ENCODE assay signal across 15 mouse cellular contexts in the genomic region with DNA sequence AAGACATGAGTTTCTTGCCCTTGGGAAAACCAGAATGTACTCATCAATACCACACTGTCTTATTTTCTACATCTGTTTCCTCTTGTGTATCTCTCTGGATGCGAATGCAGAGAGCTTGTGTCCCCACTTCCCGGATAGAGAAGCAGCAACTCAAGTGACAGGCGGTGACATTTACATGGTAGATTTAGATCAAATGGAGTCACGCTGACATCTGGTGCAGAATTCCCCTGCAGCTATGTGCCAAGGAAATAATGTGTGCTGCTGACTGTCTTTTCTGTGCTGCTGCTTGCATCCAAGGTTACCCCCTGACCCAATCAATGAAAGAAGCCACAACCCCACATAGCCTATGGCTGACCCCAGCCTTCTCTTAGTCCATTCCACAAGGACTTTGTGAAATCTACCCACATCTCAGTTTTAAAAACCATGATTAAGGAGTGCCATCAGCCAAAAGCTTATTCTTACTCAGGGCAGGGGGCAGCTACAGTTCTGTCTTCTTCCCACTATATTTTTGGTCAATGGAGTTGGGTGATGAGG.
DNase-seq lines count a peak whose midpoint lies in the region; ATAC-seq lines count a peak whose summit lies in the region.
"Had no signal": no experiment of that assay in that cellular context is flagged by ENCODE, and none has a peak within 500 bp of the region (broad histone marks: within the 10 kb centered on the region; RNA-seq: fewer than 3 reads in every experiment).

No protein-coding gene starts in this region.

- DNase-seq in hindbrain, embryonic 11.5 days (ENCODE audit: low spot score), result peak; percentile 10
- peak; percentile 49 for DNase-seq in 3T3-L1 (ENCODE audit: low read depth, low spot score)
- DNase-seq in embryonic facial prominence, embryonic 10.5 days (ENCODE audit: low spot score), result peak; percentile 27
- DNase-seq in limb, embryonic 11.5 days (ENCODE audit: low spot score), result no peak
- DNase-seq in heart, postnatal 10 days, result no peak
- DNase-seq in adrenal gland, adult (ENCODE audit: inconsistent age in 2 of 2, low spot score in 1 of 2), result no peak
- DNase-seq: adrenal gland, adult 2 months; B cell, adult 2 months; cerebellum, postnatal 25 days; forebrain, postnatal 0 days; thymus, postnatal 36 days had no signal

- 49% methylated on average over 4 of the region's 4 CpGs for WGBS in hindbrain, embryonic 11.5 days
- WGBS in hindbrain, embryonic 16.5 days, result 43% methylated on average over 4 of the region's 4 CpGs
- 26% methylated on average over 4 of the region's 4 CpGs for WGBS in embryonic facial prominence, embryonic 10.5 days
- WGBS in limb, embryonic 11.5 days, result 38% methylated on average over 4 of the region's 4 CpGs
- 72% methylated on average over 4 of the region's 4 CpGs for WGBS in kidney, embryonic 15.5 days

- no peaks in the 10 kb centered on the region for H3K9me3 ChIP-seq in hindbrain, embryonic 11.5 days (ENCODE audit: control insufficient read depth, low read length)
- no peaks in the 10 kb centered on the region for H3K9me3 ChIP-seq in hindbrain, embryonic 16.5 days (ENCODE audit: control insufficient read depth, low read length)
- no peaks in the 10 kb centered on the region for H3K9me3 ChIP-seq in embryonic facial prominence, embryonic 10.5 days
- H3K9me3 ChIP-seq in limb, embryonic 11.5 days (ENCODE audit: control insufficient read depth, low read length), result no peaks in the 10 kb centered on the region
- H3K9me3 ChIP-seq in kidney, embryonic 15.5 days (replicated peaks), result no peaks in the 10 kb centered on the region
- H3K9me3 ChIP-seq: stomach, embryonic 15.5 days had no signal

- intact Hi-C loops in heart, postnatal 10 days (cut with DNase I), result no loop called here

- H3K36me3 ChIP-seq in hindbrain, embryonic 11.5 days (ENCODE audit: control insufficient read depth, insufficient read depth, low read length), result no peaks in the 10 kb centered on the region
- no peaks in the 10 kb centered on the region for H3K36me3 ChIP-seq in hindbrain, embryonic 16.5 days (ENCODE audit: control insufficient read depth, insufficient read depth, low read length)
- no peaks in the 10 kb centered on the region for H3K36me3 ChIP-seq in embryonic facial prominence, embryonic 10.5 days (replicated peaks)
- H3K36me3 ChIP-seq in limb, embryonic 11.5 days (ENCODE audit: control insufficient read depth, insufficient read depth, low read length), result no peaks in the 10 kb centered on the region
- H3K36me3 ChIP-seq in kidney, embryonic 15.5 days, result no peaks in the 10 kb centered on the region
- H3K36me3 ChIP-seq: stomach, embryonic 15.5 days had no signal

- no peak overlapping the region for H3K27ac ChIP-seq in hindbrain, embryonic 11.5 days (ENCODE audit: low read depth, low read length)
- H3K27ac ChIP-seq in hindbrain, embryonic 16.5 days (ENCODE audit: low read depth, low read length), result no peak overlapping the region
- H3K27ac ChIP-seq in embryonic facial prominence, embryonic 10.5 days (replicated peaks), result peak overlapping the region; percentile 1; the same call in 1 of the 2 replicates
- no peak overlapping the region for H3K27ac ChIP-seq in limb, embryonic 11.5 days (replicated peaks; ENCODE audit: low read depth, low read length)
- H3K27ac ChIP-seq in kidney, embryonic 15.5 days, result no peak overlapping the region
- H3K27ac ChIP-seq: stomach, embryonic 15.5 days had no signal

- no peak overlapping the region for H3K4me3 ChIP-seq in hindbrain, embryonic 11.5 days (ENCODE audit: low read depth, low read length)
- H3K4me3 ChIP-seq in hindbrain, embryonic 16.5 days (ENCODE audit: low read length), result no peak overlapping the region
- no peak overlapping the region for H3K4me3 ChIP-seq in embryonic facial prominence, embryonic 10.5 days
- H3K4me3 ChIP-seq in limb, embryonic 11.5 days (ENCODE audit: low read depth, low read length), result no peak overlapping the region
- H3K4me3 ChIP-seq in kidney, embryonic 15.5 days (replicated peaks), result no peak overlapping the region
- H3K4me3 ChIP-seq: erythroblast, embryonic 14.5 days; stomach, embryonic 15.5 days had no signal

- H3K27me3 ChIP-seq in hindbrain, embryonic 11.5 days (ENCODE audit: control insufficient read depth, insufficient read depth, low read length), result no peaks in the 10 kb centered on the region
- H3K27me3 ChIP-seq in hindbrain, embryonic 16.5 days (replicated peaks; ENCODE audit: control insufficient read depth, insufficient read depth, low read length), result no peaks in the 10 kb centered on the region
- no peaks in the 10 kb centered on the region for H3K27me3 ChIP-seq in embryonic facial prominence, embryonic 10.5 days (replicated peaks; ENCODE audit: low read depth, poor library complexity, severe bottlenecking)
- no peaks in the 10 kb centered on the region for H3K27me3 ChIP-seq in limb, embryonic 11.5 days (ENCODE audit: control insufficient read depth, insufficient read depth, low read length)
- H3K27me3 ChIP-seq in kidney, embryonic 15.5 days, result no peaks in the 10 kb centered on the region
- H3K27me3 ChIP-seq: stomach, embryonic 15.5 days had no signal

- peak; percentile 56; the same call in 1 of the 2 replicates for ATAC-seq in hindbrain, embryonic 11.5 days (ENCODE audit: low FRiP score)
- no peak for ATAC-seq in hindbrain, embryonic 16.5 days
- ATAC-seq in limb, embryonic 11.5 days (ENCODE audit: insufficient number of reproducible peaks, low FRiP score, low TSS enrichment, low read depth), result peak; percentile 40; the same call in 1 of the 2 replicates
- no peak for ATAC-seq in kidney, embryonic 15.5 days (replicated peaks; ENCODE audit: low FRiP score)
- ATAC-seq: forebrain, postnatal 0 days had no signal

- H3K4me2 ChIP-seq in hindbrain, embryonic 11.5 days (replicated peaks; ENCODE audit: low read depth, low read length), result no peak overlapping the region
- H3K4me2 ChIP-seq in hindbrain, embryonic 16.5 days (ENCODE audit: low read length), result no peak overlapping the region
- no peak overlapping the region for H3K4me2 ChIP-seq in limb, embryonic 11.5 days (ENCODE audit: low read depth, severe bottlenecking)
- no peak overlapping the region for H3K4me2 ChIP-seq in kidney, embryonic 15.5 days
- H3K4me2 ChIP-seq: stomach, embryonic 15.5 days had no signal

- no peak overlapping the region for H3K9ac ChIP-seq in hindbrain, embryonic 11.5 days (ENCODE audit: low read depth, low read length)
- H3K9ac ChIP-seq in hindbrain, embryonic 16.5 days (ENCODE audit: low read depth, low read length), result no peak overlapping the region
- no peak overlapping the region for H3K9ac ChIP-seq in limb, embryonic 11.5 days (ENCODE audit: low read length)
- H3K9ac ChIP-seq in kidney, embryonic 15.5 days, result no peak overlapping the region
- H3K9ac ChIP-seq: forebrain, postnatal 0 days; stomach, embryonic 15.5 days had no signal

- no peaks in the 10 kb centered on the region for H3K4me1 ChIP-seq in hindbrain, embryonic 11.5 days (replicated peaks; ENCODE audit: control insufficient read depth, insufficient read depth, low read length)
- H3K4me1 ChIP-seq in hindbrain, embryonic 16.5 days (ENCODE audit: control insufficient read depth, insufficient read depth, low read depth, low read length), result no peaks in the 10 kb centered on the region
- H3K4me1 ChIP-seq in embryonic facial prominence, embryonic 10.5 days, result peaks cover 27% of the 10 kb centered on the region
- no peaks in the 10 kb centered on the region for H3K4me1 ChIP-seq in limb, embryonic 11.5 days (ENCODE audit: control insufficient read depth, insufficient read depth, low read length)
- 0 out of 2 replicates have a peak, but pooled peaks cover 3% of the 10 kb centered on the region for H3K4me1 ChIP-seq in kidney, embryonic 15.5 days
- H3K4me1 ChIP-seq: stomach, embryonic 15.5 days had no signal

Comparison
In these comparisons a context has a peak if more than half of its experiments do, and no peak if none do; other contexts are left out.
1. ATAC-seq: peak in hindbrain, embryonic 11.5 days (single experiment) and limb, embryonic 11.5 days (single experiment); none in hindbrain, embryonic 16.5 days (single experiment) and kidney, embryonic 15.5 days (single experiment).
2. DNase-seq: peak in hindbrain, embryonic 11.5 days (single experiment), 3T3-L1 (single experiment) and embryonic facial prominence, embryonic 10.5 days (single experiment); none in limb, embryonic 11.5 days (single experiment), heart, postnatal 10 days (0 of 2) and adrenal gland, adult (0 of 2).